In the genomic region with DNA sequence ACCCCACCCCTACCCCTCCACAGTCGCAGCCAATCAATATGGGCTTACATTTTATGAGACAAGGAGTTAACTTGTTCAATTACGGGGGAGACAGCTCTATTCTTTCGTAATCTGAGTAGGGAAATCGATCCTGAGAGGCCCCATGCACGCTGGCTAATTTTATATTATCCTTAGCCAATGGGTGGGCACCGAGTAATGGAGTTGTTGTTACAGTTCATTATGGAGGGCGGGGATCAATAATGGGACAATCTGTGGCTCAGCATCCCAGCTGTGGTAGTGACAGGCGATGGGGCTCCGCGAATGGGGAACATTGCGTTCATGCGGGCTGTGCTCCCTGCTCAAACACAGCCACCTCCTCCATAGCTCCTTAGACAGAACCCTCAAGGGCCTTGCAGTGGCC, we compare ENCODE assay signal across 25 mouse cellular contexts.
A peak's percentile ranks its signal among the peaks of the same experiment; 100 is the strongest.
DNase-seq lines count a peak whose midpoint lies in the region; ATAC-seq and TF ChIP-seq lines count a peak whose summit lies in the region.
"Had no signal": no experiment of that assay in that cellular context is flagged by ENCODE, and none has a peak within 500 bp of the region (broad histone marks: within the 10 kb centered on the region; RNA-seq: fewer than 3 reads in every experiment).

No protein-coding gene starts in this region.

- H3K9me3 ChIP-seq in midbrain, embryonic 10.5 days (replicated peaks) = no peaks in the 10 kb centered on the region
- no peaks in the 10 kb centered on the region for H3K9me3 ChIP-seq in midbrain, postnatal 0 days (ENCODE audit: low read length)
- H3K9me3 ChIP-seq in embryonic facial prominence, embryonic 11.5 days (replicated peaks; ENCODE audit: control insufficient read depth, low read length) = no peaks in the 10 kb centered on the region
- no peaks in the 10 kb centered on the region for H3K9me3 ChIP-seq in kidney, embryonic 16.5 days (ENCODE audit: low read length)
- H3K9me3 ChIP-seq: forebrain, embryonic 12.5 days; liver, embryonic 15.5 days; lung, embryonic 15.5 days had no signal

- H3K9ac ChIP-seq in midbrain, postnatal 0 days (replicated peaks; ENCODE audit: low read length, poor library complexity, severe bottlenecking) = no peak overlapping the region
- no peak overlapping the region for H3K9ac ChIP-seq in embryonic facial prominence, embryonic 11.5 days (replicated peaks; ENCODE audit: low read length)
- H3K9ac ChIP-seq in kidney, embryonic 16.5 days (replicated peaks; ENCODE audit: low read length) = no peak overlapping the region
- H3K9ac ChIP-seq: forebrain, embryonic 12.5 days; liver, embryonic 15.5 days; lung, embryonic 15.5 days had no signal

- H3K27me3 ChIP-seq in midbrain, embryonic 10.5 days (ENCODE audit: low read depth, poor library complexity, severe bottlenecking) = no peaks in the 10 kb centered on the region
- no peaks in the 10 kb centered on the region for H3K27me3 ChIP-seq in midbrain, postnatal 0 days (ENCODE audit: insufficient read depth, low read length)
- no peaks in the 10 kb centered on the region for H3K27me3 ChIP-seq in embryonic facial prominence, embryonic 11.5 days (ENCODE audit: control insufficient read depth, insufficient read depth, low read length)
- H3K27me3 ChIP-seq in kidney, embryonic 16.5 days (ENCODE audit: insufficient read depth, low read length) = no peaks in the 10 kb centered on the region
- H3K27me3 ChIP-seq: CH12.LX; liver, embryonic 15.5 days; lung, embryonic 15.5 days had no signal

- TF ChIP-seq CTCF in midbrain, postnatal 0 days (IDR thresholded peaks at IDR 0.05) = no peak

- peaks cover 5% of the 10 kb centered on the region; the same call in 1 of the 2 replicates for H3K4me1 ChIP-seq in midbrain, embryonic 10.5 days
- no peaks in the 10 kb centered on the region for H3K4me1 ChIP-seq in midbrain, postnatal 0 days (ENCODE audit: insufficient read depth, low read length)
- H3K4me1 ChIP-seq in embryonic facial prominence, embryonic 11.5 days (ENCODE audit: control insufficient read depth, insufficient read depth, low read length) = no peaks in the 10 kb centered on the region; the same call in 1 of the 2 replicates
- H3K4me1 ChIP-seq in kidney, embryonic 16.5 days (ENCODE audit: insufficient read depth, low read length) = no peaks in the 10 kb centered on the region
- H3K4me1 ChIP-seq: liver, embryonic 15.5 days; lung, embryonic 15.5 days had no signal

- WGBS in midbrain, embryonic 10.5 days = 86% methylated on average over 12 of the region's 12 CpGs
- 69% methylated on average over 12 of the region's 12 CpGs for WGBS in midbrain, postnatal 0 days
- 58% methylated on average over 12 of the region's 12 CpGs for WGBS in embryonic facial prominence, embryonic 11.5 days
- WGBS in kidney, embryonic 16.5 days = 56% methylated on average over 12 of the region's 12 CpGs

- H3K4me2 ChIP-seq in midbrain, postnatal 0 days (ENCODE audit: low read depth, low read length, poor library complexity, severe bottlenecking) = no peak overlapping the region
- H3K4me2 ChIP-seq in embryonic facial prominence, embryonic 11.5 days (ENCODE audit: low read depth, low read length) = no peak overlapping the region
- H3K4me2 ChIP-seq in kidney, embryonic 16.5 days (replicated peaks; ENCODE audit: low read depth, low read length) = no peak overlapping the region
- H3K4me2 ChIP-seq: forebrain, embryonic 12.5 days; liver, embryonic 15.5 days; lung, embryonic 15.5 days had no signal

- H3K27ac ChIP-seq in midbrain, embryonic 10.5 days (replicated peaks) = 0 out of 2 replicates have a peak overlapping the region, but pooled peaks have one; percentile 43
- no peak overlapping the region for H3K27ac ChIP-seq in midbrain, postnatal 0 days (ENCODE audit: low read depth, low read length)
- no peak overlapping the region for H3K27ac ChIP-seq in embryonic facial prominence, embryonic 11.5 days (replicated peaks; ENCODE audit: low read depth, low read length)
- H3K27ac ChIP-seq in kidney, embryonic 16.5 days (ENCODE audit: low read length) = no peak overlapping the region
- H3K27ac ChIP-seq: forebrain, embryonic 12.5 days; kidney, postnatal 0 days; left cerebral cortex, adult 2 months; liver, embryonic 15.5 days; lung, embryonic 15.5 days had no signal

- H3K4me3 ChIP-seq in midbrain, embryonic 10.5 days = no peak overlapping the region
- H3K4me3 ChIP-seq in midbrain, postnatal 0 days (ENCODE audit: low read depth, low read length) = no peak overlapping the region
- H3K4me3 ChIP-seq in embryonic facial prominence, embryonic 11.5 days (ENCODE audit: low read depth, low read length) = no peak overlapping the region
- no peak overlapping the region for H3K4me3 ChIP-seq in kidney, embryonic 16.5 days (ENCODE audit: low read length)
- H3K4me3 ChIP-seq: erythroblast, embryonic 14.5 days; forebrain, embryonic 12.5 days; left cerebral cortex, adult 2 months; liver, embryonic 15.5 days; lung, embryonic 15.5 days had no signal

- H3K36me3 ChIP-seq in midbrain, embryonic 10.5 days = no peaks in the 10 kb centered on the region
- H3K36me3 ChIP-seq in midbrain, postnatal 0 days (ENCODE audit: insufficient read depth, low read length) = no peaks in the 10 kb centered on the region
- no peaks in the 10 kb centered on the region for H3K36me3 ChIP-seq in embryonic facial prominence, embryonic 11.5 days (replicated peaks; ENCODE audit: control insufficient read depth, insufficient read depth, low read depth, low read length)
- H3K36me3 ChIP-seq in kidney, embryonic 16.5 days (ENCODE audit: insufficient read depth, low read length) = no peaks in the 10 kb centered on the region
- H3K36me3 ChIP-seq: forebrain, embryonic 12.5 days; G1E; liver, embryonic 15.5 days; lung, embryonic 15.5 days had no signal

- DNase-seq in midbrain, embryonic 10.5 days (ENCODE audit: low spot score) = peak; percentile 16
- DNase-seq in midbrain, postnatal 0 days (ENCODE audit: low spot score) = no peak
- peak; percentile 29 for DNase-seq in embryo, embryonic 10.5 days (ENCODE audit: low spot score)
- peak; percentile 25 for DNase-seq in embryonic facial prominence, embryonic 11.5 days (ENCODE audit: low spot score)
- DNase-seq in mesoderm, embryonic 11.5 days (ENCODE audit: low read depth, low spot score) = peak; percentile 32
- no peak for DNase-seq in left cerebral cortex, adult 18-20 months (ENCODE audit: low spot score in 2 of 2)
- DNase-seq: adrenal gland, postnatal 36 days; B cell, adult 2 months; cerebellum, adult 11 months; gastrocnemius, postnatal 36 days; kidney, adult 18-20 months; layer of hippocampus, adult 9-11 months; liver; lung, postnatal 36 days; thymus, postnatal 14 days had no signal

- no peak for ATAC-seq in midbrain, postnatal 0 days (ENCODE audit: low FRiP score)
- peak; percentile 81; the same call in 1 of the 2 replicates for ATAC-seq in embryonic facial prominence, embryonic 11.5 days (replicated peaks; ENCODE audit: insufficient number of reproducible peaks, low FRiP score, low TSS enrichment, low read depth)
- no peak for ATAC-seq in kidney, embryonic 16.5 days (ENCODE audit: low FRiP score, low TSS enrichment)
- ATAC-seq: Patski had no signal

Comparison
In these comparisons a context has a peak if more than half of its experiments do, and no peak if none do; other contexts are left out.
1. DNase-seq: peak in midbrain, embryonic 10.5 days (single experiment), embryo, embryonic 10.5 days (single experiment), embryonic facial prominence, embryonic 11.5 days (single experiment) and mesoderm, embryonic 11.5 days (single experiment); none in midbrain, postnatal 0 days (single experiment) and left cerebral cortex, adult 18-20 months (0 of 2).